Mouse (Mus musculus): ENCODE measurements around the gene Gm20888. TPM values are rescaled to one million over a fixed set of nuclear protein-coding genes. Genes with fewer than 3 reads are reported as not detected.
"Not testable (repeated sequence)": the region's sequence is repeated elsewhere in the genome, so short reads cannot be mapped to it uniquely, and the experiment has no call there.

Gm20888 gene
- total RNA-seq (2021), result not detected
- polyA plus RNA-seq (2012; rRNA removed), result not detected in 2 replicates
- long read RNA-seq, result 0 reads

- H3K27me3 ChIP-seq (ENCODE audit: control insufficient read depth, insufficient read depth, low read length); H3K27ac ChIP-seq; DNase-seq; intact Hi-C loops (cut with DNase I); H3K4me1 ChIP-seq (ENCODE audit: control insufficient read depth, insufficient read depth, low read length); H3K79me2 ChIP-seq (replicated peaks; ENCODE audit: control insufficient read depth, insufficient read depth, low read length); H3K4me3 ChIP-seq; H3K9ac ChIP-seq (ENCODE audit: low read depth, low read length); H3K36me3 ChIP-seq (ENCODE audit: control insufficient read depth, insufficient read depth, low read length): not testable (repeated sequence)
- WGBS, result no CpG with 5 or more reads among the region's 6 CpGs
Measured at GRCm38 (mm10) chrY:70441582-70441981, at the start of gene Gm20888. Gene Gm20888, plus strand, starts transcription at chrY:70441882.

Other genes with a start within 250 kb of the Gm20888 start
- gene Gm21118, start 168.2 kb upstream of the Gm20888 start, total RNA-seq (2021), result not detected
- gene Gm21118, start 168.2 kb upstream of the Gm20888 start, polyA plus RNA-seq (2012; rRNA removed), result not detected in 2 replicates
- not detected for gene Gm29423, start 138.6 kb upstream of the Gm20888 start, total RNA-seq (2021)
- not detected in 2 replicates for gene Gm29423, start 138.6 kb upstream of the Gm20888 start, polyA plus RNA-seq (2012; rRNA removed)
- gene Gm29644, start 138.5 kb upstream of the Gm20888 start, total RNA-seq (2021), result not detected
- not detected in 2 replicates for gene Gm29644, start 138.5 kb upstream of the Gm20888 start, polyA plus RNA-seq (2012; rRNA removed)

All from heart, adult 2 months (tissue).